Mouse (Mus musculus): ENCODE results near the gene Olfr1369-ps1. TPM values are rescaled to one million over a fixed set of nuclear protein-coding genes. Genes with fewer than 3 reads are reported as not detected.
"Not testable (repeated sequence)": the region's sequence is repeated elsewhere in the genome, so short reads cannot be mapped to it uniquely, and the experiment has no call there.

Gene Olfr1369-ps1
- total and polyA plus RNA-seq, 2 experiments, result not detected

DNA sequence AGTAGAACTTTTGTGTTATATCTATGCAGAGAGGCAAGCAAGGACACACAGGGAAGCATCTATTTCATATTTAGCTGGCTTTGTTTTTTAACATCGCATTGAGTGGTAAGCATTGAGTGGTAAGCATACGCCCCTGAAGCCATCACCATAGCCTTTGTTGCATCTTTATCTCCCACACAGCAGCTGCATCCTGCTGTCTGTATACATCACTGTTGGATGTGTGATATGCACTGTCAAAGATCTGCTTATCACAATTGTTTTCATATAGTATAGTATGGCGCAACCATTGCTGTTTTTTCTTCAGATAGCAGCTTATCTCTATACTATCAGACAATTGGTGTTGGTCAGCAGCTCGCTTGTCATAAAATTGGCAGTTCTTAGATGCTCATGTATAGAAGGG is 2.8 kb downstream of the Olfr1369-ps1 start:
- Histone ChIP-seq H3K27ac (replicated peaks; ENCODE audit: insufficient read depth, low read depth, low read length) (no peak overlapping the region), H3K27me3 (ENCODE audit: control insufficient read depth, insufficient read depth, low read length) (no peaks in the 10 kb centered on the region), H3K4me1 (ENCODE audit: control insufficient read depth, insufficient read depth, low read length) (no peaks in the 10 kb centered on the region), H3K9ac (ENCODE audit: low read depth, low read length) (no peak overlapping the region), H3K4me3 (ENCODE audit: insufficient read depth, low read depth, low read length) (no peak overlapping the region), H3K36me3 (ENCODE audit: control insufficient read depth, insufficient read depth, low read length) (no peaks in the 10 kb centered on the region), H3K79me2 (ENCODE audit: control insufficient read depth, insufficient read depth, low read length) (no peaks in the 10 kb centered on the region)
- 68% methylated on average over 4 of the region's 4 CpGs for WGBS
- DNase-seq (ENCODE audit: extremely low read depth, low read depth, low spot score), result no peak
- TF ChIP-seq POLR2A (IDR thresholded peaks at IDR 0.05; ENCODE audit: extremely low read depth, insufficient read depth, low read length) (no peak), CTCF (IDR thresholded peaks at IDR 0.05; ENCODE audit: low read depth, low read length) (no peak)

DNA sequence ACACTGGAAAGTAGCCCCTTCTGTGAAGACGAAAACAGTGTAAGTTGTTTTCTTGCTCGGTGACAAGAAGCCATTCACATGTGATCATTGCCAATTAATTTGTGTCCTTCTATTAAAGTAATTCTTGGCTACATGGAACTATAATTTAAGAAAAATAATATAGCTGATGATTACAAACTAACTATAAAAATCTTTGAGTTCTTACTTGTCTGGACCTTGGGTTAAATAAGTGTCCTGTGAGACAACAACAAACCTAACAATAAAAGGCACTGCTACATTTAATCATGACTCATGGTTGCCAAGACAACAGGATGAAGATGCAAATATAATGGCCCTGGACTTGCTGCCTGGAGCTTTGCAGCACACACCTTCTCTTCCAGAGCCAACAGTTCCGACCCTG is 18.1 kb downstream of the Olfr1369-ps1 start, which contains the start of gene Olfr263:
Gene Olfr263 (plus strand): TSS at position 301 of the 400 bp plus-strand sequence.
- H3K27ac ChIP-seq (replicated peaks; ENCODE audit: insufficient read depth, low read depth, low read length); H3K27me3 ChIP-seq (ENCODE audit: control insufficient read depth, insufficient read depth, low read length); DNase-seq (ENCODE audit: extremely low read depth, low read depth, low spot score); H3K4me1 ChIP-seq (ENCODE audit: control insufficient read depth, insufficient read depth, low read length); H3K9ac ChIP-seq (ENCODE audit: low read depth, low read length); H3K36me3 ChIP-seq (ENCODE audit: control insufficient read depth, insufficient read depth, low read length); H3K79me2 ChIP-seq (ENCODE audit: control insufficient read depth, insufficient read depth, low read length); H3K4me3 ChIP-seq (ENCODE audit: insufficient read depth, low read depth, low read length): not testable (repeated sequence)
- 81% methylated on average over 3 of the region's 3 CpGs for WGBS

DNA sequence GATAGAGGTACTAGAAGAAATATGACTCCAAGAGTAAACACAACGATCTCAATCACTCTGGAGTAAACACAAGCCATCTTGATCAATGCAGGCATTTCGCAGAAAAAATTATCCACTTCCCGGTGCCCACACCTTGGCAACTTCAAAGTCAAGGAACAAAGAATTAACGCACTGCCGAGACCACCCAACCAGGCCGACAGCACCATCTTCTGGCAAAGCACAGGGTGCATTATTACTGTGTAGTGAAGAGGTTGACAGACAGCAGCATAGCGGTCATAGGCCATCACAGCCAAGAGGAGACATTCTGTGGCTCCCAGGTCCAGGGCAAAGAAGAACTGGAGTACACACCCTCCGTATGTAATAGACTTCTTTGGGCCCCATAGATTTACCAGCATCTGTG is 31.1 kb downstream of the Olfr1369-ps1 start:
- 43% methylated on average over 8 of the region's 8 CpGs for WGBS

DNA sequence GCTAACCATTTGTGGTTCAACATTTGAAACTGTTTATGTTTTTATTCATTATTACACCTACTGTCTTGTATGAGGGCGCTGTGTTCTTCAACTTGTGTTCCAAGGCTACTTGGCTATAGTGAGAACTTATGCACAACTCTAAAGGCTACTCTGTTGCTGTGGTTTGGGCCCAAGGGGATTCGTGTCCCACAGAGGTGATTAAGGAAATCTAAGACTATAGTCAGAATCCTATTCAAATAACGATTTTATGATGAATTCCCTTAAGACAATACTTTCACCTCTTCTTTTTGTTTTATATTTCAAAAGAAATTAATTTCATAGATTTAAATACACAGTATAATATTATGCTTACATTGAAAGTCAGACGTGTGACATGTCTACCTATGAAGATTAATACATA is 34.5 kb downstream of the Olfr1369-ps1 start, which contains the start of gene Olfr1368:
Gene Olfr1368 (minus strand): TSS at position 101 of the 400 bp plus-strand sequence.
- WGBS, result 68% methylated on average over 4 of the region's 4 CpGs
- DNase-seq (ENCODE audit: extremely low read depth, low read depth, low spot score), result no peak

More for the DNA sequence above, 31.1 kb downstream of the Olfr1369-ps1 start:
- no peaks in the 10 kb centered on the region for H3K4me1 ChIP-seq (ENCODE audit: control insufficient read depth, insufficient read depth, low read length)
- DNase-seq (ENCODE audit: extremely low read depth, low read depth, low spot score), result no peak
- no peaks in the 10 kb centered on the region for H3K79me2 ChIP-seq (ENCODE audit: control insufficient read depth, insufficient read depth, low read length)
- no peak overlapping the region for H3K27ac ChIP-seq (replicated peaks; ENCODE audit: insufficient read depth, low read depth, low read length)
- no peaks in the 10 kb centered on the region for H3K36me3 ChIP-seq (ENCODE audit: control insufficient read depth, insufficient read depth, low read length)
- no peak overlapping the region for H3K4me3 ChIP-seq (ENCODE audit: insufficient read depth, low read depth, low read length)
- H3K9ac ChIP-seq (ENCODE audit: low read depth, low read length), result no peak overlapping the region
- H3K27me3 ChIP-seq (ENCODE audit: control insufficient read depth, insufficient read depth, low read length), result no peaks in the 10 kb centered on the region
- TF ChIP-seq POLR2A (IDR thresholded peaks at IDR 0.05; ENCODE audit: extremely low read depth, insufficient read depth, low read length) (no peak), CTCF (IDR thresholded peaks at IDR 0.05; ENCODE audit: low read depth, low read length) (no peak)

DNA sequence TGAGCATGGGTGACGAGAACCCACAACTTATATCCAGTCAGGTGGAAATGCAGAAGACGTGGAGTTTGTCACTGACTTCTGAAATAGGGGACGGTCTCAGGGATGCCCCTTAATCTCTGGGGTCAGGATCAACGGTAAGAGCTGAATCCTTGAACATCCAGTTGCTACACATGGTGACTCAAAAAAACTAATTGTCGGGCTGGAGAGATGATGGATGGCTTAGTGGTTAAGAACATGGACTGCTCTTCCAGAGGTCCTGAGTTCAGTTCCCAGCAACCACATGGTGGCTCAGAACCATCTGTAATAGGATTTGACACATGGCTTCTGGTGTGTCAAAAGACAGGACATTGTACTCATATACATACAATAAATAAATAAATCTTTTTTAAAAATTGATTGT is 44.6 kb downstream of the Olfr1369-ps1 start:
- TF ChIP-seq CTCF (IDR thresholded peaks at IDR 0.05; ENCODE audit: low read depth, low read length), result no peak
- no peak for TF ChIP-seq POLR2A (IDR thresholded peaks at IDR 0.05; ENCODE audit: extremely low read depth, insufficient read depth, low read length)
- Histone ChIP-seq H3K4me3 (ENCODE audit: insufficient read depth, low read depth, low read length) (no peak overlapping the region), H3K4me1 (ENCODE audit: control insufficient read depth, insufficient read depth, low read length) (0 out of 2 replicates have a peak, but pooled peaks cover 2% of the 10 kb centered on the region), H3K9ac (ENCODE audit: low read depth, low read length) (no peak overlapping the region), H3K79me2 (ENCODE audit: control insufficient read depth, insufficient read depth, low read length) (no peaks in the 10 kb centered on the region), H3K36me3 (ENCODE audit: control insufficient read depth, insufficient read depth, low read length) (no peaks in the 10 kb centered on the region), H3K27me3 (ENCODE audit: control insufficient read depth, insufficient read depth, low read length) (no peaks in the 10 kb centered on the region), H3K27ac (replicated peaks; ENCODE audit: insufficient read depth, low read depth, low read length) (no peak overlapping the region)
- no peak for DNase-seq (ENCODE audit: extremely low read depth, low read depth, low spot score)
- 77% methylated on average over 5 of the region's 5 CpGs for WGBS

More for the DNA sequence above, 34.5 kb downstream of the Olfr1369-ps1 start, which contains the start of gene Olfr1368:
- H3K27ac ChIP-seq (replicated peaks; ENCODE audit: insufficient read depth, low read depth, low read length), result no peak within 1 kb of the TSS
- no peak within 1 kb of the TSS for H3K4me3 ChIP-seq (ENCODE audit: insufficient read depth, low read depth, low read length)
- no peak within 1 kb of the TSS for H3K9ac ChIP-seq (ENCODE audit: low read depth, low read length)
- TF ChIP-seq POLR2A (IDR thresholded peaks at IDR 0.05; ENCODE audit: extremely low read depth, insufficient read depth, low read length) (no peak), CTCF (IDR thresholded peaks at IDR 0.05; ENCODE audit: low read depth, low read length) (no peak)
- H3K4me1 ChIP-seq (ENCODE audit: control insufficient read depth, insufficient read depth, low read length), result no peaks in the 10 kb centered on the region
- H3K79me2 ChIP-seq (ENCODE audit: control insufficient read depth, insufficient read depth, low read length), result no peaks in the 10 kb centered on the region
- H3K27me3 ChIP-seq (ENCODE audit: control insufficient read depth, insufficient read depth, low read length), result 0 out of 2 replicates have a peak, but pooled peaks cover 2% of the 10 kb centered on the region
- no peaks in the 10 kb centered on the region for H3K36me3 ChIP-seq (ENCODE audit: control insufficient read depth, insufficient read depth, low read length)

GRCm38 (mm10) chr13:21158071-21158470 is 46.8 kb downstream of the Olfr1369-ps1 start:
- TF ChIP-seq POLR2A (IDR thresholded peaks at IDR 0.05; ENCODE audit: extremely low read depth, insufficient read depth, low read length) (no peak), CTCF (IDR thresholded peaks at IDR 0.05; ENCODE audit: low read depth, low read length) (no peak)
- Histone ChIP-seq H3K79me2 (ENCODE audit: control insufficient read depth, insufficient read depth, low read length) (no peaks in the 10 kb centered on the region), H3K36me3 (ENCODE audit: control insufficient read depth, insufficient read depth, low read length) (no peaks in the 10 kb centered on the region), H3K27me3 (ENCODE audit: control insufficient read depth, insufficient read depth, low read length) (no peaks in the 10 kb centered on the region), H3K4me3 (ENCODE audit: insufficient read depth, low read depth, low read length) (no peak overlapping the region), H3K9ac (ENCODE audit: low read depth, low read length) (no peak overlapping the region), H3K4me1 (ENCODE audit: control insufficient read depth, insufficient read depth, low read length) (0 out of 2 replicates have a peak, but pooled peaks cover 2% of the 10 kb centered on the region), H3K27ac (replicated peaks; ENCODE audit: insufficient read depth, low read depth, low read length) (no peak overlapping the region)
- no peak for DNase-seq (ENCODE audit: extremely low read depth, low read depth, low spot score)
- 25% methylated on average over 9 of the region's 9 CpGs for WGBS

All from liver, adult 2 months (tissue).